Mouse (Mus musculus): ENCODE results near the gene Cradd. TPM values are rescaled to one million over a fixed set of nuclear protein-coding genes. Genes with fewer than 3 reads are reported as not detected.

Cradd gene
- polyA plus RNA-seq, 1 experiment: 16.7 TPM

DNA sequence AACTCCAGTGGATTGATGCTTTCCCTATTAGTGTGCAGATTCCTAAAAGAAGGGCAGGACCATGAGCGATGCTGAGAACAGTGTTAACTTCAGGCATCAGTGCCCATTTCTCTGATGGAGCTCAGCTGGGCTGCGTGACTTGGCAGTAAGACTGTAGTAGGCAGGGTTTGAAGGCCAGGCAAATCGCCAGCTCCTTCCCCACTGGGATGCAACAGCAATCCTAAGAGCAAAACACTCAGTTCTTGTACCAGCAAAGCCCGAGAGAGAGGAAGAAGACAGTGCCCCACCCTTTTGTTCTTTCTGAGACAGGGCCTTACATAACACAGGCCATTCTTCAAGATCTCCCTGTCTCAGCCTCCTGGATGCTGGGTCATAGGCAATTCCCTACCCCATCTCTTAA is 140.9 kb downstream of the Cradd start:
- Histone ChIP-seq H3K27me3 (ENCODE audit: control insufficient read depth, insufficient read depth, low read length) (no peaks in the 10 kb centered on the region), H3K27ac (ENCODE audit: insufficient read depth, low read depth, low read length) (no peak overlapping the region), H3K4me3 (ENCODE audit: low read depth, low read length) (no peak overlapping the region), H3K4me1 (ENCODE audit: control insufficient read depth, insufficient read depth, insufficient read length, low read length) (peaks cover 2% of the 10 kb centered on the region; the same call in 1 of the 2 replicates), H3K36me3 (ENCODE audit: control insufficient read depth, insufficient read depth, low read length) (no peaks in the 10 kb centered on the region)
- 67% methylated on average over 4 of the region's 4 CpGs for WGBS
- no peak for TF ChIP-seq CTCF (IDR thresholded peaks at IDR 0.05; ENCODE audit: extremely low read depth, insufficient read length, insufficient replicate concordance, low read depth, low read length)
- TF ChIP-seq POLR2A (IDR thresholded peaks at IDR 0.05; ENCODE audit: low read depth, low read length): no peak

DNA sequence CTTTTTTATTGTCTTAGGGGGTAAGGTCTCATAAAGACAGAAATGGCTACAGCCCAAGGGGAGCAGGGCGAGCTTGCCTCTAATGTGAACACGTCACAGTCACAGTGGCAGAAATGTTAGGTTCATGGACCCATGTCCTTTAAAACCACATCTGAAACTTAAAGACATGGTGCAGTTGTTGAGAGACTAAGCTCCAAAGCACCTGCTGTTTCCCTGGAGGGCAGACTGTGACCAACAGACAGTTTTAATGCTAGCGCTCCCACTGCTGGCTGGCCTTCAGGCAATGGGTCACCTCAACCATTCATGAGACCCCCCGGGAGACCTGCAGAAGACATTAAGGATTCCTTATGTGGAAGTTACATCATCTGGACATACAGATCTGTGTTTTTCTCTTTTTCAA is 141.5 kb downstream of the Cradd start:
- whole genome bisulfite sequencing: 90% methylated on average over 4 of the region's 4 CpGs
- no peaks in the 10 kb centered on the region for H3K36me3 ChIP-seq (ENCODE audit: control insufficient read depth, insufficient read depth, low read length)
- peaks cover 2% of the 10 kb centered on the region; the same call in 1 of the 2 replicates for H3K4me1 ChIP-seq (ENCODE audit: control insufficient read depth, insufficient read depth, insufficient read length, low read length)
- TF ChIP-seq POLR2A (IDR thresholded peaks at IDR 0.05; ENCODE audit: low read depth, low read length) (no peak), CTCF (IDR thresholded peaks at IDR 0.05; ENCODE audit: extremely low read depth, insufficient read length, insufficient replicate concordance, low read depth, low read length) (no peak)
- no peaks in the 10 kb centered on the region for H3K27me3 ChIP-seq (ENCODE audit: control insufficient read depth, insufficient read depth, low read length)
- H3K4me3 ChIP-seq (ENCODE audit: low read depth, low read length): no peak overlapping the region
- H3K27ac ChIP-seq (ENCODE audit: insufficient read depth, low read depth, low read length): no peak overlapping the region

DNA sequence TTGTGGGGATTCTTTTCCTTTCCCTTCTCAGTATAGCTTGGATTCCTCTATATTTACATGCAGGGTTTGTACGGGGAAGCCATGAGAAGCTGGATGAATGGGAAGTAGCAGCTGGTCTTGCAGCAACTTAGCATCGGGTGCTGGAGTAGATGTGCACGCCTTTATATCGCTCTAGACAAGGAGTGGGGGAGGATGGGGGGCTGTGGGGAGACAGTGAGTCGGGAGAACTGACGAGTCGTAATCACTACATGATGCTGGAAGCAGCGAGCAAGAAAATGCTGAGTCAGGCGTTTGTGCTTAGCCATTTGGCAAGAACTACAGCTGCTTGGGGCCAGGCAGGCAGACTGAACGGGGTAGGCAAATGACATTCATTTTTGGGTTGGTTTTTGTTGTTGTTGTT is 142.4 kb downstream of the Cradd start:
- no peak overlapping the region for H3K27ac ChIP-seq (ENCODE audit: insufficient read depth, low read depth, low read length)
- H3K27me3 ChIP-seq (ENCODE audit: control insufficient read depth, insufficient read depth, low read length): no peaks in the 10 kb centered on the region
- no peaks in the 10 kb centered on the region for H3K36me3 ChIP-seq (ENCODE audit: control insufficient read depth, insufficient read depth, low read length)
- H3K4me3 ChIP-seq (ENCODE audit: low read depth, low read length): no peak overlapping the region
- TF ChIP-seq POLR2A (IDR thresholded peaks at IDR 0.05; ENCODE audit: low read depth, low read length) (no peak), CTCF (IDR thresholded peaks at IDR 0.05; ENCODE audit: extremely low read depth, insufficient read length, insufficient replicate concordance, low read depth, low read length) (no peak)
- H3K4me1 ChIP-seq (ENCODE audit: control insufficient read depth, insufficient read depth, insufficient read length, low read length): peaks cover 2% of the 10 kb centered on the region; the same call in 1 of the 2 replicates
- 73% methylated on average over 10 of the region's 10 CpGs for WGBS

DNA sequence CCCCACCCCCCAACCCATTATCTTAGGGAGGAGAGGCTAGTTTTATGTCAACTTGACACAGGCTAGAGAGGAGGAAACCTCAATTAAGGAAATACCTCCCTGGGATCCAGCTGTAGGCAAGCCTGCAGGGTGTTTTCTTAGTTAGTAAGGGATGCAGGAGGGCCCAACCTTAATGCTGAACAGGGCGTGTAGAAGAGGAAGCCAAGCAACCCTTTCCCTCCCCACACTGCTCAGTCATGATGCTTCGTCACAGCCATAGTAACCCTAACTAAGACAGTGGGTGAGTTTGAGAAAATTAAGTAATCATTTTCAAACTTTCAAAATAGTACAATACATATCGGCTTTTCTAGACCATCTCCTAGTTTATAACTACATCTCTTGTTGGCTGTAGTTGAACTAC is 143.0 kb downstream of the Cradd start:
- no peak for TF ChIP-seq CTCF (IDR thresholded peaks at IDR 0.05; ENCODE audit: extremely low read depth, insufficient read length, insufficient replicate concordance, low read depth, low read length)
- no peak for TF ChIP-seq POLR2A (IDR thresholded peaks at IDR 0.05; ENCODE audit: low read depth, low read length)
- Histone ChIP-seq H3K36me3 (ENCODE audit: control insufficient read depth, insufficient read depth, low read length) (no peaks in the 10 kb centered on the region), H3K4me3 (ENCODE audit: low read depth, low read length) (no peak overlapping the region), H3K4me1 (ENCODE audit: control insufficient read depth, insufficient read depth, insufficient read length, low read length) (peaks cover 2% of the 10 kb centered on the region; the same call in 1 of the 2 replicates), H3K27ac (ENCODE audit: insufficient read depth, low read depth, low read length) (no peak overlapping the region), H3K27me3 (ENCODE audit: control insufficient read depth, insufficient read depth, low read length) (no peaks in the 10 kb centered on the region)
- 81% methylated on average over 3 of the region's 3 CpGs for WGBS

DNA sequence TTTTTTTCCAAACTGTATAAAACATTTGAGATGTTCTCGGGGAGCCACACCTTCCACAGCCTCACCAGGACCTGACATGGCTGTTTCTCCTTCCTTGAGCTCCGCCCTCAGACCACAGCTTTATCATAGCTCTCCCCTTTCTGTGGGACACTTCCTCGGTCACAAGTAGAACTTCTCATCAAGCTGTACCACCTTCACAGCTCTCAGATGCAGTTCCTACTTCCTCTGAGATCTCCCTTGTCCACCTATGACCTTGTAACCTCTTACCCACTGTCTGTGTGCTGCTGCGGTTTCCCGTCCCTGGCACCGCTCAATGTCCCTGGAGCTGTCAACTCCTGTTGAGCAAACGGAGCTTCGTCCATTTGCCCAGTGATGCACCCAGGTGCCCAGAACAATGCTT is 143.8 kb downstream of the Cradd start:
- H3K27ac ChIP-seq (ENCODE audit: insufficient read depth, low read depth, low read length): 0 out of 2 replicates have a peak overlapping the region, but pooled peaks have one; percentile 46
- H3K4me1 ChIP-seq (ENCODE audit: control insufficient read depth, insufficient read depth, insufficient read length, low read length): peaks cover 2% of the 10 kb centered on the region; the same call in 1 of the 2 replicates
- H3K36me3 ChIP-seq (ENCODE audit: control insufficient read depth, insufficient read depth, low read length): no peaks in the 10 kb centered on the region
- no peak overlapping the region for H3K4me3 ChIP-seq (ENCODE audit: low read depth, low read length)
- TF ChIP-seq POLR2A (IDR thresholded peaks at IDR 0.05; ENCODE audit: low read depth, low read length) (no peak), CTCF (IDR thresholded peaks at IDR 0.05; ENCODE audit: extremely low read depth, insufficient read length, insufficient replicate concordance, low read depth, low read length) (no peak)
- 78% methylated on average over 8 of the region's 8 CpGs for WGBS
- no peaks in the 10 kb centered on the region for H3K27me3 ChIP-seq (ENCODE audit: control insufficient read depth, insufficient read depth, low read length)

DNA sequence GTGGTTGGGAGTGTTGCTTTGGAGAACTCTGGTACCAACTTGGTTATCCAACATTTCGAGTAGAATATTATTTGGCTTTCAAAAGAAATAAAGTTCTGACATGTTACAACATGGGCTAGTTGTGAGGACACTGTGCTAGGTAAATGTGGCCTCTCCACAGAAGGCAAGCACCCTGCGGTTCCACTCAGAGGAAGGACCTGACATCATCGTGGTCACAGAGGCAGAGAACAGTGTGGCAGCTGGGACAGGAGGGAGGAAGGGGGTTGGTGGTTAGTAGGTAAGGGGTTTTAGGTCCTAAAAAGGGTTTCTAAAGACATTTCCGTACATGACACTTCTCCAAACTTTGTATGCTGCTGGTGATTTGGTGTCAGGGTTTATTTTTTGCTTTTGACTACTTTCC is 145.1 kb downstream of the Cradd start:
- Histone ChIP-seq H3K4me3 (ENCODE audit: low read depth, low read length) (no peak overlapping the region), H3K36me3 (ENCODE audit: control insufficient read depth, insufficient read depth, low read length) (0 out of 2 replicates have a peak, but pooled peaks cover 2% of the 10 kb centered on the region), H3K4me1 (ENCODE audit: control insufficient read depth, insufficient read depth, insufficient read length, low read length) (peaks cover 2% of the 10 kb centered on the region; the same call in 1 of the 2 replicates), H3K27ac (ENCODE audit: insufficient read depth, low read depth, low read length) (no peak overlapping the region), H3K27me3 (ENCODE audit: control insufficient read depth, insufficient read depth, low read length) (no peaks in the 10 kb centered on the region)
- TF ChIP-seq POLR2A (IDR thresholded peaks at IDR 0.05; ENCODE audit: low read depth, low read length) (no peak), CTCF (IDR thresholded peaks at IDR 0.05; ENCODE audit: extremely low read depth, insufficient read length, insufficient replicate concordance, low read depth, low read length) (no peak)
- WGBS: 81% methylated on average over 4 of the region's 4 CpGs

DNA sequence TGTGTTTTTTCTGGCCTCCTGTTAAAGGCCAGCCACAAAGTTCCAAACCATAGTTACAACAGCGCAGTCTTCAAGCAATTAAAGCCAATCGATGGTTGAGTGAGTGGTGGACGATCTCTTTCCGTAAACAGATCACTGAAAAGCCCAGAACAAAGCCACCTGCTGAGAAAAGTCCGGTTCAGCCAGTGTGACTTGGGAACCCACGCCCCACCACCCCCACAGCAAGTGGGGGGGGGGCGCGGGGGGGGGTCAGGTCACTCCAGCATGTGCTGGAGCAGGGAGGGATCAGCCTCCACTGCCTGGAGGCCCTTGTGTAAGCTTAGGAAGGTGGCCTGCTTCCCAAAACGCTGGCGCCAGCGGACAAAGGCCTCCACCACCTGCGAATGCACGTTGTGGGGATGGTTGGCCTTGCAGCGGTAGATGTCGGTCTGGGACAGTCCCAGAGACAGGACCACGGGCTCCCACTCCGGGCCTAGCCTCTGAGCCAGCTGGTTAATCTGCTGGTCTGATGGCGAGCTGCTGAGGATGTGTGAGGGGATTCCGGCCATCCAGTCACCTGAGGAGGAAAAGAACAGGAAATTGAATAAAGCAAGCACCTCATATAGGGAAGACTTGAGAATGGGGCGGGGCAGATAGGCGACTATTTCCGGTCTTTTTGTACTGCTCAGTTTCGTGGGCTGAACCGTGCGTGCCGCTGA is 148.4 kb downstream of the Cradd start:
- no peak for TF ChIP-seq CTCF (IDR thresholded peaks at IDR 0.05; ENCODE audit: extremely low read depth, insufficient read length, insufficient replicate concordance, low read depth, low read length)
- H3K27ac ChIP-seq (ENCODE audit: insufficient read depth, low read depth, low read length): no peak overlapping the region
- H3K4me3 ChIP-seq (ENCODE audit: low read depth, low read length): no peak overlapping the region
- 0 out of 2 replicates have a peak, but pooled peaks cover 2% of the 10 kb centered on the region for H3K36me3 ChIP-seq (ENCODE audit: control insufficient read depth, insufficient read depth, low read length)
- peaks cover 2% of the 10 kb centered on the region; the same call in 1 of the 2 replicates for H3K4me1 ChIP-seq (ENCODE audit: control insufficient read depth, insufficient read depth, insufficient read length, low read length)
- WGBS: 86% methylated on average over 26 of the region's 26 CpGs
- no peaks in the 10 kb centered on the region for H3K27me3 ChIP-seq (ENCODE audit: control insufficient read depth, insufficient read depth, low read length)

All from small intestine, adult 2 months (tissue).